In genomic region chr11:88524790-88525575, GRCm38 (mm10) we compare ENCODE assay signal across 7 mouse cellular contexts.
DNase-seq lines count a peak whose midpoint lies in the region; ATAC-seq lines count a peak whose summit lies in the region.

No protein-coding gene starts in this region.

- DNase-seq in Muller cell, postnatal 12 days (ENCODE audit: inconsistent ontology term), result peak; percentile 96
- DNase-seq in heart, embryonic 10.5 days (ENCODE audit: low spot score), result no peak
- no peak for DNase-seq in midbrain, embryonic 11.5 days (ENCODE audit: low spot score, missing footprints)
- DNase-seq in spleen, postnatal 10 days (ENCODE audit: low spot score in 2 of 2), result no peak
- no peak for DNase-seq in spleen, adult 18-20 months

- WGBS in heart, embryonic 10.5 days, result 18% methylated on average over 10 of the region's 10 CpGs
- 51% methylated on average over 10 of the region's 10 CpGs for whole genome bisulfite sequencing in kidney, embryonic 15.5 days
- 27% methylated on average over 10 of the region's 10 CpGs for WGBS in midbrain, embryonic 11.5 days

- H3K4me3 ChIP-seq in heart, embryonic 10.5 days, result peak overlapping the region; percentile 10; the same call in 1 of the 2 replicates
- no peak overlapping the region for H3K4me3 ChIP-seq in kidney, embryonic 15.5 days (replicated peaks)
- H3K4me3 ChIP-seq in midbrain, embryonic 11.5 days (ENCODE audit: low read depth, low read length), result no peak overlapping the region

- H3K9me3 ChIP-seq in heart, embryonic 10.5 days, result no peaks in the 10 kb centered on the region
- no peaks in the 10 kb centered on the region for H3K9me3 ChIP-seq in kidney, embryonic 15.5 days (replicated peaks)
- no peaks in the 10 kb centered on the region for H3K9me3 ChIP-seq in midbrain, embryonic 11.5 days (ENCODE audit: control insufficient read depth, low read length)

- no peak overlapping the region for H3K4me2 ChIP-seq in kidney, embryonic 15.5 days
- no peak overlapping the region for H3K4me2 ChIP-seq in midbrain, embryonic 11.5 days

- peak; percentile 28; the same call in 1 of the 2 replicates for ATAC-seq in common myeloid progenitor, adult 5-6 weeks (replicated peaks; ENCODE audit: low read depth, poor library complexity, severe bottlenecking)
- ATAC-seq in kidney, embryonic 15.5 days (replicated peaks; ENCODE audit: low FRiP score), result no peak
- ATAC-seq in midbrain, embryonic 11.5 days (ENCODE audit: low FRiP score), result peak; percentile 38

- H3K27me3 ChIP-seq in heart, embryonic 10.5 days (ENCODE audit: insufficient read depth, poor library complexity, severe bottlenecking), result no peaks in the 10 kb centered on the region
- H3K27me3 ChIP-seq in kidney, embryonic 15.5 days, result no peaks in the 10 kb centered on the region
- H3K27me3 ChIP-seq in midbrain, embryonic 11.5 days (ENCODE audit: control insufficient read depth, insufficient read depth, low read length), result no peaks in the 10 kb centered on the region

- H3K36me3 ChIP-seq in heart, embryonic 10.5 days, result no peaks in the 10 kb centered on the region
- no peaks in the 10 kb centered on the region for H3K36me3 ChIP-seq in kidney, embryonic 15.5 days
- 0 out of 2 replicates have a peak, but pooled peaks cover 2% of the 10 kb centered on the region for H3K36me3 ChIP-seq in midbrain, embryonic 11.5 days (ENCODE audit: control insufficient read depth, insufficient read depth, low read length)

- peaks cover 98% of the 10 kb centered on the region for H3K4me1 ChIP-seq in heart, embryonic 10.5 days
- peaks cover 89% of the 10 kb centered on the region for H3K4me1 ChIP-seq in kidney, embryonic 15.5 days
- peaks cover 82% of the 10 kb centered on the region for H3K4me1 ChIP-seq in midbrain, embryonic 11.5 days (ENCODE audit: control insufficient read depth, insufficient read depth, low read length)

- peak overlapping the region; percentile 78 for H3K27ac ChIP-seq in heart, embryonic 10.5 days
- peak overlapping the region; percentile 76 for H3K27ac ChIP-seq in kidney, embryonic 15.5 days
- peak overlapping the region; percentile 69 for H3K27ac ChIP-seq in midbrain, embryonic 11.5 days (ENCODE audit: low read depth, low read length)

- no peak overlapping the region for H3K9ac ChIP-seq in kidney, embryonic 15.5 days
- H3K9ac ChIP-seq in midbrain, embryonic 11.5 days (ENCODE audit: low read length), result no peak overlapping the region; the same call in 1 of the 2 replicates
